Mouse (Mus musculus): ENCODE measurements around the gene Tenm4. TPM values are rescaled to one million over a fixed set of nuclear protein-coding genes. Genes with fewer than 3 reads are reported as not detected.

The Tenm4 gene
- polyA plus RNA-seq, 1 experiment from 2014 or later: 49.9 TPM

GRCm38 (mm10) chr7:96222569-96222968, 51.5 kb downstream of the Tenm4 start:
- no peak overlapping the region for H3K27ac ChIP-seq
- H3K36me3 ChIP-seq: no peaks in the 10 kb centered on the region
- 85% methylated on average over 1 of the region's 1 CpGs for WGBS
- H3K9me3 ChIP-seq: no peaks in the 10 kb centered on the region
- no peak overlapping the region for H3K4me3 ChIP-seq
- no peaks in the 10 kb centered on the region for H3K4me1 ChIP-seq
- H3K4me2 ChIP-seq (replicated peaks): no peak overlapping the region
- no peaks in the 10 kb centered on the region for H3K27me3 ChIP-seq
- no peak overlapping the region for H3K9ac ChIP-seq
- no peak for ATAC-seq (ENCODE audit: low FRiP score, low read depth)

- no peak overlapping the region for H3K4me3 ChIP-seq
- H3K4me1 ChIP-seq: peaks cover 22% of the 10 kb centered on the region
- H3K9ac ChIP-seq: no peak overlapping the region
- H3K9me3 ChIP-seq: no peaks in the 10 kb centered on the region
- 76% methylated on average over 6 of the region's 6 CpGs for WGBS
- no peak for ATAC-seq (ENCODE audit: low FRiP score, low read depth)
- no peak overlapping the region for H3K4me2 ChIP-seq (replicated peaks)
- H3K27me3 ChIP-seq: no peaks in the 10 kb centered on the region
- no peak overlapping the region for H3K27ac ChIP-seq
- H3K36me3 ChIP-seq: no peaks in the 10 kb centered on the region
These were observed 57.7 kb downstream of the Tenm4 start for GRCm38 (mm10) chr7:96228562-96229268.

- H3K9ac ChIP-seq: no peak overlapping the region
- ATAC-seq (ENCODE audit: low FRiP score, low read depth): peak; percentile 29
- peaks cover 22% of the 10 kb centered on the region for H3K4me1 ChIP-seq
- 27% methylated on average over 8 of the region's 8 CpGs for WGBS
- H3K36me3 ChIP-seq: no peaks in the 10 kb centered on the region
- peak overlapping the region; percentile 44; the same call in 1 of the 2 replicates for H3K27ac ChIP-seq
- no peak overlapping the region for H3K4me3 ChIP-seq
- no peaks in the 10 kb centered on the region for H3K27me3 ChIP-seq
- H3K4me2 ChIP-seq (replicated peaks): peak overlapping the region; percentile 24
- no peaks in the 10 kb centered on the region for H3K9me3 ChIP-seq
These were observed 59.1 kb downstream of the Tenm4 start for GRCm38 (mm10) chr7:96230006-96230719.

GRCm38 (mm10) chr7:96230720-96231241, 59.7 kb downstream of the Tenm4 start:
- ATAC-seq (ENCODE audit: low FRiP score, low read depth): peak; percentile 59; the same call in 1 of the 2 replicates
- no peaks in the 10 kb centered on the region for H3K36me3 ChIP-seq
- no peak overlapping the region for H3K4me3 ChIP-seq
- H3K4me2 ChIP-seq (replicated peaks): peak overlapping the region; percentile 24
- WGBS: 36% methylated on average over 9 of the region's 9 CpGs
- peaks cover 22% of the 10 kb centered on the region for H3K4me1 ChIP-seq
- no peaks in the 10 kb centered on the region for H3K27me3 ChIP-seq
- H3K9ac ChIP-seq: no peak overlapping the region
- H3K9me3 ChIP-seq: no peaks in the 10 kb centered on the region
- no peak overlapping the region for H3K27ac ChIP-seq

GRCm38 (mm10) chr7:96235847-96236246, 64.8 kb downstream of the Tenm4 start:
- Histone ChIP-seq H3K36me3 (no peaks in the 10 kb centered on the region), H3K9ac (no peak overlapping the region), H3K27ac (no peak overlapping the region), H3K27me3 (no peaks in the 10 kb centered on the region), H3K4me1 (peaks cover 9% of the 10 kb centered on the region), H3K4me2 (replicated peaks) (no peak overlapping the region), H3K9me3 (peaks cover 2% of the 10 kb centered on the region; the same call in 1 of the 2 replicates), H3K4me3 (no peak overlapping the region)
- ATAC-seq (ENCODE audit: low FRiP score, low read depth): no peak
- WGBS: 91% methylated on average over 6 of the region's 6 CpGs

- no peak overlapping the region for H3K27ac ChIP-seq
- H3K4me2 ChIP-seq (replicated peaks): no peak overlapping the region
- ATAC-seq (ENCODE audit: low FRiP score, low read depth): no peak
- H3K9me3 ChIP-seq: peaks cover 2% of the 10 kb centered on the region; the same call in 1 of the 2 replicates
- H3K9ac ChIP-seq: no peak overlapping the region
- 49% methylated on average over 2 of the region's 2 CpGs for WGBS
- H3K27me3 ChIP-seq: no peaks in the 10 kb centered on the region
- peaks cover 19% of the 10 kb centered on the region; the same call in 1 of the 2 replicates for H3K4me1 ChIP-seq
- no peaks in the 10 kb centered on the region for H3K36me3 ChIP-seq
- no peak overlapping the region for H3K4me3 ChIP-seq
These were observed 69.6 kb downstream of the Tenm4 start for GRCm38 (mm10) chr7:96240661-96241060.

- no peaks in the 10 kb centered on the region for H3K27me3 ChIP-seq
- H3K4me2 ChIP-seq (replicated peaks): no peak overlapping the region
- H3K4me3 ChIP-seq: no peak overlapping the region
- H3K9ac ChIP-seq: no peak overlapping the region
- peaks cover 19% of the 10 kb centered on the region; the same call in 1 of the 2 replicates for H3K4me1 ChIP-seq
- H3K9me3 ChIP-seq: no peaks in the 10 kb centered on the region
- ATAC-seq (ENCODE audit: low FRiP score, low read depth): no peak
- 73% methylated on average over 4 of the region's 4 CpGs for WGBS
- H3K27ac ChIP-seq: no peak overlapping the region
- no peaks in the 10 kb centered on the region for H3K36me3 ChIP-seq
These were observed 71.5 kb downstream of the Tenm4 start for GRCm38 (mm10) chr7:96242328-96243185.

GRCm38 (mm10) chr7:96244796-96245195, 73.8 kb downstream of the Tenm4 start:
- H3K36me3 ChIP-seq: peaks cover 4% of the 10 kb centered on the region; the same call in 1 of the 2 replicates
- peaks cover 19% of the 10 kb centered on the region; the same call in 1 of the 2 replicates for H3K4me1 ChIP-seq
- H3K9ac ChIP-seq: no peak overlapping the region
- no peak overlapping the region for H3K4me3 ChIP-seq
- no peaks in the 10 kb centered on the region for H3K9me3 ChIP-seq
- 50% methylated on average over 1 of the region's 1 CpGs for WGBS
- H3K4me2 ChIP-seq (replicated peaks): no peak overlapping the region
- no peak for ATAC-seq (ENCODE audit: low FRiP score, low read depth)
- no peak overlapping the region for H3K27ac ChIP-seq
- no peaks in the 10 kb centered on the region for H3K27me3 ChIP-seq

- Histone ChIP-seq H3K9me3 (no peaks in the 10 kb centered on the region), H3K27ac (no peak overlapping the region), H3K27me3 (no peaks in the 10 kb centered on the region), H3K9ac (no peak overlapping the region), H3K36me3 (no peaks in the 10 kb centered on the region), H3K4me2 (replicated peaks) (no peak overlapping the region), H3K4me3 (no peak overlapping the region), H3K4me1 (peaks cover 6% of the 10 kb centered on the region; the same call in 1 of the 2 replicates)
- WGBS: 76% methylated on average over 6 of the region's 6 CpGs
- ATAC-seq (ENCODE audit: low FRiP score, low read depth): no peak
These were observed 88.6 kb downstream of the Tenm4 start for GRCm38 (mm10) chr7:96259630-96260029.

GRCm38 (mm10) chr7:96262182-96262581, 91.1 kb downstream of the Tenm4 start:
- H3K9me3 ChIP-seq: no peaks in the 10 kb centered on the region
- no peak overlapping the region for H3K4me2 ChIP-seq (replicated peaks)
- ATAC-seq (ENCODE audit: low FRiP score, low read depth): no peak
- peaks cover 12% of the 10 kb centered on the region for H3K4me1 ChIP-seq
- no peak overlapping the region for H3K9ac ChIP-seq
- H3K27me3 ChIP-seq: no peaks in the 10 kb centered on the region
- no peak overlapping the region for H3K4me3 ChIP-seq
- no peak overlapping the region for H3K27ac ChIP-seq
- H3K36me3 ChIP-seq: no peaks in the 10 kb centered on the region

GRCm38 (mm10) chr7:96265941-96266340, 94.9 kb downstream of the Tenm4 start:
- Histone ChIP-seq H3K27me3 (no peaks in the 10 kb centered on the region), H3K9me3 (no peaks in the 10 kb centered on the region), H3K4me3 (no peak overlapping the region), H3K27ac (0 out of 2 replicates have a peak overlapping the region, but pooled peaks have one; percentile 39), H3K4me1 (peaks cover 14% of the 10 kb centered on the region), H3K9ac (no peak overlapping the region), H3K36me3 (no peaks in the 10 kb centered on the region), H3K4me2 (replicated peaks) (no peak overlapping the region)
- WGBS: 36% methylated on average over 1 of the region's 1 CpGs
- no peak for ATAC-seq (ENCODE audit: low FRiP score, low read depth)

Measured in limb, embryonic 13.5 days (tissue).